Mouse (Mus musculus): ENCODE data around the gene Gm4353. TPM values are rescaled to one million over a fixed set of nuclear protein-coding genes. Genes with fewer than 3 reads are reported as not detected.

The Gm4353 gene
- total RNA-seq, 2 experiments from 2014 or later = 2.0 to 2.7 TPM

DNA sequence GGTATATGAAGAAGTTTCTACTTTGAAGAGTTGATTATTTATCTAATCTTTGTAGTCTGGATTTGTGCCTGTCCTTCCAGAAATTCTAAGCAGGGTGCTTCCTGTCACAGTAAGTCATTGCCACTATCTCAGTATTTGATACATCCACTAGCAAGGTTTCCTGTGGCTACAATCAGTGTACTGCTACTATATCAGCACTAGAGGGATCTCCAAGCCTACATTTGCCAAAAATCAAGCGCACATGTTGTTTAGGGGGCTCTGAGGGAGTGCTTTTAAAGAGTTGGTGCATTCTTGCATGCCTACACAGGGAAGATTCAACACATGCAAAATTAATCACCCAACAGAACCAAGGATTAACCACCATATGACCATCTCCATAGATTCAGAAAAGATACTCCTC lies 23.7 kb downstream of the Gm4353 start:
- DNase-seq (ENCODE audit: low spot score in 2 of 2) = no peak

DNA sequence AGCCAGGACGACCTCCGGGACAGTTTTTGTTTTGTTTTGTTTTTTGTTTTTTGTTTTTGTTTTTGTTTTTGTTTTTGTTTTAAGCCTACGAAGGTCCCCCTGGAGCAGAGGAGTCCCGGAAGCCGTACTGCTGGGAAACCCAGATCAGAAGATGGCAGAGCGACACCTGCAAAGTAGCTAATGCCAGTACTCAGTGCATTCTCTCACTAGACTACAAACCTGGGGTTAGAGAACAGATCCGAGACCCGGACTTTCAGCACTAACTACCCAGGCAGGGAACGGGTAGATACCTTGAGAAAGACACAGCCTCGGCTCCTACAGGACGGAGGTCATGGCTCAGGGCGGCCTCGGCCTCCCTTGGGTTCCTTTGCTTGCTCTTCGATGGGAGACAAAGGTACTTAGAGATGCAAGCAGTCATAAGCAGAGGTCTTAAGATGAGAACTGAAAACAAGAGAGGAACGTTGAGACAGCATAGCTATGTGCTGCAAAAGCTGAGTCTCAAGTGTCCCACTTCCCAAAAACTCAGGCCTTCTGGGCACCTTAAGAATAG lies 43.9 kb downstream of the Gm4353 start:
- no peak for DNase-seq (ENCODE audit: low spot score in 2 of 2)

DNA sequence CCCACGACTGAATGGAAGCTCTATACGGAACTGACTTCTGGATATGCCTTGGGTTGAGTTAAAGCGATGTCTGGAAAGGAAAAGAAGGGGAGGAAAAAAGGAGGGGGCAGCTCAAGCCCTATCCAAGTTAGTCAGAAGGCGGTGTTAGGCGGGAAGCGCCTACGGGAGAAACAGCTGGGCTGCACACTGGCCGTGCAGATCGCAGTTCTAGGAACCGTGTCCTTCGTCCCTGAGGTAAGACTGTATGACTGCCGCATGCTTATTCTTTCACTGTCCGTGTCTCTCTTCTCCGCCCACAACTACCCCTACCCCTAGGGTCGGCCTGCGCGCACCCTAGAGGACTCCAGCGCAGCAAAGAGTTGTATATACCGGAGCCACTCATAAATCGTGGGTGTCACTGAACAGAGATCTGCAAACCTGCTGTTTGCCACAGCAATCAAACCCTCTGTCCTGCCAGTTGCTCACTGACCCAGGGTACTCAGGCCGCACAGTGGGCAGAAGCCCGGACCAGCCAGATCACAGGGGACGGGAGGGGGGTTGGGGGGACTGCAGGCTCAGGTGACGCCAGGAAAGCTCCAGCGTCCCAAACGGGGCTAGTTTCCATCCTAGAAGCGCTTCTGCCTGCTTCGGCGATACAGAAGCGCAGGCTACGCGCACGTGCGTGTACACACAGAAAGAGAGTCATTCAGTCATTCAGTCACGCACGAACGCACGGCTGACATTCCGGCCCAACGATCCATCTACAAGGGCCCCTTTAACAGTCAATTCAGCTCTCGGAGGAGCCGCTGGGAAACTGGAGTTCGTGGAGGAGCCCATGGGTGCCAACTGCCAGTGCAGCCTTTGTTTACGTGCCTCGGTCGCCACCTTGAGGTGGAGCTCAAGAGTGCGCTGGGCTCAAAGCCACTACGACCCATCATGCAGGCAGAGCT lies 44.6 kb downstream of the Gm4353 start:
- DNase-seq (ENCODE audit: low spot score in 2 of 2) = peak; percentile 60 to 79

DNA sequence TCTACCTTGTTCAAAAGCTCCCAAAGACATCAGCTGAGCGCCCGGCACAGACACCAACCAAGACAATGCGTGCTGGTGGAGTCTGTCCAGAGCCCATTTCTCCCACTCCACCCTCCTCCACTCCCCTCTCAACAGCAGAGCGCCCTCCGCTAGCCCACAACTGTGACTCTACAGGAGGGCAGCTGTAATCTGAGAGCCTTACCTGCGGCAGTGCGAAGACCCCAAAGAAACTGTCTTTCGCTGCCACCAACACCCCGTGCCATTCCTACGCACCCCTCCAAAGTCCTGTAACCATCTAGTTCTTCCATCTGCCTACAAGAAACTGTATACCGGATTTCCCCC lies 45.3 kb downstream of the Gm4353 start, which contains the start of gene 1110004F10Rik:
Gene 1110004F10Rik, plus strand, starts transcription at position 202 of the 342 bp plus-strand sequence.
- DNase-seq (ENCODE audit: low spot score in 2 of 2) = peak in 1 of 2 experiments; percentile 17

DNA sequence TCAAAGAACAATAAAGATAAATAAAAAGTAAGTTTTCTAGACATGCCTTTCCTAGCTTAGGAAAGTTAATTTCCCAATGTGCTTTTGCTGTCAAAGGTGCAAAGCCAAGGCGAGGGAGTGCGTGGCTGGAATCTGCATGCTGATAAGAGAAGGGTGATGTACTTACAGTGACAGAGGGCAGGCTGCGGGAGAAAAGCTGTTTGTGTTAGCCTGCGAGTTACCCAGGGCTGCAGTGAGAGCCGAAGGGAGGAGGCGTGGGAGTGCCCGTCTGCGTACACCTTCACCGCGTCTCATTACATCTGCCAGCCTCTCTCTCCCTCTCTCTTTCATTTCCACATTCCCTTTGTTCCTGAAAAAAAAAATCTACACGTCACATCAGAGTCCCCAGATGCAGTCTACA lies 45.9 kb downstream of the Gm4353 start, which contains the start of gene Sox6:
Gene Sox6, minus strand, starts transcription at position 286 of the 400 bp plus-strand sequence.
- no peak for DNase-seq (ENCODE audit: low spot score in 2 of 2)

DNA sequence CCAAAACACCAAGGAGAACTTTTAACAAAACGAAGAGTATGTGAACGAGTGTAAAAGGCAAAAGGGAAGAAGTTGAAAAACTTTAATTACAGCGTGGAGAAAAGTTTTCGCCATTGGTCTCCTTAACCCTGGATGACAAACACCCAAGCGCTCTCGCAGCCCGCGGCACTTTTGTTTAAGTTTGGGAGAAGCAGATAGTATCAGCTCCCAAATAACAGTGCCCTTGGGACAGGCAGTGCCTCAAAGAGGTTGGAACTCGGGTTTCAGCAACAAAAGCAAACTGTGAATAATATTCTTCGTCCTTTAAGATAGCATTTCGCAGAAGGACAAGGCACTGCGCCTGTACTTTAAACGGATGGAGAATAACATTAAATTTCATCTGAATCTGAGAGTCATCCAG lies 46.4 kb downstream of the Gm4353 start:
- no peak for DNase-seq (ENCODE audit: low spot score in 2 of 2)

DNA sequence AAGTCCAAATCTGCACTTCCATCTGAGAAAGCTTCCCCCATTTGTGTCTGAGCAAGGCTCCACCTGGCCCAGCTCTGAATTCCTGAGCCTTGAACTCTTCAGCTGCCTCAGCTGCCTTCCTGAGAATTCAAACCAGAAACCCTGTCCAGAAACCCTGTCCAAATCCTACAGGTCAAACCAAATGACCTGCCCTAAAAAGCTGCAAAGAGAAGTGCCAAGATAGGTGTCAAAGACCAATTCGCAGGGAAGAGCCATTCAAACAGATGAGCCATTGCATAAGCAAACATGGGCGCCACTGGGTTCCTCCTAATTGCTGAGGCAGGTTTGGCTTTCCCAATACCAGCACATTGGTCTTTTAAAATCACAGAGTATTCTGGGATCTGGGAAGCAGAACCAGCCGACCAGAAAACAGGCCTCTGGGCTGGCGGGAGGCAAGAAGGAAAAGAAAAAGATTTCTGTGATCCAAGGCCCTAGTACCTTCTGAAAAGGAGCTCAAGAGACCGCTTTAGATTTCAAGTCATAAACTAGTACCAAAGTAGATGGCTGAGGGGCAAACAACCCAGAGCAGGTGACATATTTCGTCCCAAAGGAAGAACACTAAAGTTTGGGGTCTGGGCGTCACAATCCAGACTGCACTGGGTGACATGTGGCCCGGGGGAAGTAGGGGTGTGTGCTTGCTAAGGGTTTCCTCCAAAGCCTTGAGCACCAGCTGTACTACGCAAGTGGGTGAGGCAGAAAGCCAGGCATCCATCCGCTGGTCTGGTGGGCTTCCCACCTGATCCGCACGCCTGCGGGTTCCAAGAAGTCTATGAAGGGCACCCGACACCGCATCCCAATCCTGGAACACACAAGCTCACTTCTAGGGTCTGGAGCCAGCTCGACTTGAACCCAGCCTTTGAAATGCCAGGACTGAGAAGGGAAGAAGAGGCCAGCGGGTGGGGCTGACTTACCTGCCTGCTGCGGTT lies 47.6 kb downstream of the Gm4353 start:
- no peak for DNase-seq (ENCODE audit: low spot score in 2 of 2)

DNA sequence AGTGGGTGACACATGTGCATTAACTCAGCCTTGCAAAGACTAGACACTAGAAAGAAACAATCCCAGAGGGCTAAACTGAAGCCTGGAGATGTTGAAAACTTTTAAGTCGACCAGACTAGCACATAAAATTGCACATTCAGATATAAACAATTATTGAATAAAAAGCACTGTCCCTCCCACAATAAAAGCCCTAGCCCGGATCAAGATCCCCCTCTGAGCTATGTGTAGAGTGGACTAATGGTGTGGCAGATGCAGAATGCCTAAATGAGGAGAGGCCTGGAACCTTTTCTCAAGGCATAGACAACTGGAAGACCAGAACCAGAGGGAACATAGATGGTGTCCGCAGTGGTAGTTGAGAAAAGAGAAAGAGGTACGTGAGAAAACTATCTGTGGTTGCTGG lies 48.9 kb downstream of the Gm4353 start:
- DNase-seq (ENCODE audit: low spot score in 2 of 2) = no peak

DNA sequence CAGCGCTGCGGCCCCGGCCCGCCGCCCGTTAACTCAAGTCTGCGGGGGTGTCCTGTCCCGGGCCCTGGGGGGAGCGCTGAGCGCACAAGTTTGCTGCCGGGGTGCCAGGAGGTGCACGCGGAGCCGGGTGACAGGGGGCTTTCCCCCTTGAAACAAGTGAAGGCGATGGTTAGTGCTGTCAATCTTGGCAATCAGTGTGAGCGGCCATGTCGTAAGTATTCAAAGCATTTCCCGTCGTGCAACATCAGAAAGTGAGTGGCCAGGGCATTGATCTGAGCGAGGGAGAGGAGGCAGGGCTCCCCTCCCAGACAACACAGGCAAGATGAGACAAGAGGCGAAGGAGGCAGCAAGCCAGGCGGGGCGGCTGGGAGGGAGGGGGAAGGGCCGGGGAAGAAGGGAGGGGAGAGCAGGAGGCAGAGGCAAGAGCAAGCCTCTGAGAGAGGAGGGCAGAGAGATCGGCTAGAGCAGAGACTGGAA lies 50.1 kb downstream of the Gm4353 start:
- peak; percentile 38 to 63 for DNase-seq (ENCODE audit: low spot score in 2 of 2)

DNA sequence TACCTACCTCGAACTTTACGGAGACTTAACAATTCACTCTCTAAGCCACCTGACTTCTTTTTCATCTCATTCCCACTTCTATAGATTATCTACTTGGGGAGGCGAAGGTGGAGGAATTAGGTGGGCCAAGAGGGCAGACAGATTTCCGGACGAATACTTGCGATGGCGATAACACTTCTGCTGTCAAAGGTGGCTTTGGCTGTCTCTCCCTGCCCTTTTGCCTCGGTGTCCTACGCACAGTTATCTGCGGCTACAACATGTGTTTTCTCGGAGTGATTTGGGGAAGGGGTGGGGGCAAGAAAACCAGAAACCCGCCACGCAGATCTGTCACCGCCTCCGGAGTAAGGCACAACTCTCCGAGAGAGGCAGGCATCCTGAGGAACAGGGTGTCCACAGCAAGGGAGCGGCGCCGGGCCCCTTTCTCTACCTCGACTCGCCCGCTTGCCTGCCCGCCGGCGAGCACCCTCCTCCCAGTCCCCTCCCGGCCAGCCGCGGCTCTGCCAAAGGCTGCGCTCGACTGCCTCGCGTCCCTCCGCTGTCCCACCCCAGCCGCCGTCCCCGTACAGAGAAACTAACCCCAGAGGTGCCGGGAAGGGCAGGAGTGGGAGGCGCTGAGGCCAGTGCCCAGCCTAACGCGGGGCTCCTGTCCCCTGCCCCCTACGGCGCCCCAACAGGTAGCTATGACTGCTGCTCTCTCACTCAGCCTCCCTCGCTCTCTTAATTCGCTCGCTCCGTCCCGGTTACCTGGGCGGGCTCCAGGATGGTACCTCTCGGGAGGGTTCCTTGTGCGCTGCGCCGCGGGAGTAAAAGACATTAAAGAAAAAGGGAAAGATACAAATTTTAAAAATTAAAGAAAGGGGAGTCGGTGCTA lies 50.8 kb downstream of the Gm4353 start:
- DNase-seq (ENCODE audit: low spot score in 2 of 2) = peak; percentile 63 to 77

Other genes starting within 250 kb of the Gm4353 start
- 10 to 100 TPM; 87.0 to 92.4 TPM for gene Sox6, start 45.8 kb downstream of the Gm4353 start, total RNA-seq (2021)
- 10 to 100 TPM; 78.9 to 83.6 TPM for gene 1110004F10Rik, start 45.2 kb downstream of the Gm4353 start, total RNA-seq (2021)
- 1 to 10 TPM; 4.0 TPM for gene Plekha7, start 223.7 kb upstream of the Gm4353 start, total RNA-seq (2021)
- gene Rps13, start 249.6 kb upstream of the Gm4353 start, total RNA-seq (2021) = 100 to 1,000 TPM; 486 to 492 TPM